Mouse (Mus musculus) liver, embryonic 11.5 days (tissue): ENCODE results near the gene Scml4. TPM values are rescaled to one million over a fixed set of nuclear protein-coding genes. Genes with fewer than 3 reads are reported as not detected.
A peak's percentile ranks its signal among the peaks of the same experiment; 100 is the strongest.

ENCODE experiments used
- ATAC-seq: fragments of 200-750 bp; cut with Nextera tagmentation; replicated peaks from 2 replicates; pipeline ENCODE4 v1.8.0; 2017; ENCODE audit warnings: moderate number of reproducible peaks, mild to moderate bottlenecking, moderate TSS enrichment, moderate library complexity; ENCODE audit not compliant: low FRiP score
- DNase-seq: peaks from one replicate; pipeline ENCODE4 v3.0.0-alpha.2; 2017; ENCODE audit warnings: low spot score
- H3K27ac ChIP-seq: fragments of 300-500 bp; sonication (generic); 2 replicates; pipeline ENCODE4 v1.5.1; 2014; ENCODE audit warnings: mild to moderate bottlenecking, low read depth, low read length, control low read depth
- H3K27me3 ChIP-seq: fragments of 300-500 bp; sonication (generic); replicated peaks from 2 replicates; pipeline ENCODE4 v1.6.1; 2014; ENCODE audit warnings: low read length, mixed read lengths; ENCODE audit not compliant: control insufficient read depth, insufficient read depth
- H3K36me3 ChIP-seq: fragments of 300-500 bp; sonication (generic); 2 replicates; pipeline ENCODE4 v1.6.1; 2014; ENCODE audit warnings: mild to moderate bottlenecking, low read length, moderate library complexity, mixed read lengths; ENCODE audit not compliant: control insufficient read depth, insufficient read depth
- H3K4me1 ChIP-seq: fragments of 300-500 bp; sonication (generic); replicated peaks from 2 replicates; pipeline ENCODE4 v1.6.1; 2014; ENCODE audit warnings: low read length, mixed read lengths; ENCODE audit not compliant: control insufficient read depth, insufficient read depth
- H3K4me2 ChIP-seq: fragments of 300-500 bp; sonication (generic); 2 replicates; pipeline ENCODE4 v1.6.1; 2014; ENCODE audit warnings: mild to moderate bottlenecking, control low read depth, moderate library complexity
- H3K4me3 ChIP-seq: fragments of 300-500 bp; sonication (generic); 2 replicates; pipeline ENCODE4 v1.5.1; 2014; ENCODE audit warnings: low read depth, low read length, control low read depth
- H3K9ac ChIP-seq: fragments of 300-500 bp; sonication (generic); 2 replicates; pipeline ENCODE4 v1.6.1; 2014; ENCODE audit warnings: low read depth, low read length, control low read depth
- H3K9me3 ChIP-seq: fragments of 300-500 bp; sonication (generic); 2 replicates; pipeline ENCODE4 v1.6.1; 2016; ENCODE audit warnings: low read length, inconsistent platforms, mixed read lengths; ENCODE audit not compliant: control insufficient read depth
- WGBS: fragments of 180-500 bp; shearing (Covaris S2); extraction: QIAGEN DNeasy Blood & Tissue Kit; methylation state at CpG from one replicate; pipeline ENCODE4 v1.1.7; 2014; 5-methylcytosine and 5-hydroxymethylcytosine counted together
- polyA plus RNA-seq: library from polyadenylated mRNA; unstranded; fragments of >200 nt; fragmentation: Nextera tagmentation; extraction: Ambion mirVana; gene quantifications from 2 replicates; pipeline ENCODE4 v1.2.1, GENCODE M21; 2014

Scml4 gene
- polyA plus RNA-seq, 1 experiment from 2014 or later, result 0.40 TPM

GRCm38 (mm10) chr10:42988627-42989026 lies 128.5 kb downstream of the Scml4 start:
- Histone ChIP-seq H3K4me2 (no peak overlapping the region), H3K4me1 (no peaks in the 10 kb centered on the region), H3K9ac (no peak overlapping the region), H3K27ac (no peak overlapping the region), H3K4me3 (no peak overlapping the region), H3K9me3 (no peaks in the 10 kb centered on the region), H3K36me3 (no peaks in the 10 kb centered on the region), H3K27me3 (peaks cover 9% of the 10 kb centered on the region; the same call in 1 of the 2 replicates)
- DNase-seq (no peak), ATAC-seq (no peak)
- WGBS, result 52% methylated on average over 15 of the region's 15 CpGs

GRCm38 (mm10) chr10:42989910-42990309 lies 129.7 kb downstream of the Scml4 start:
- no peak overlapping the region for H3K4me3 ChIP-seq
- 0 out of 2 replicates have a peak, but pooled peaks cover 5% of the 10 kb centered on the region for H3K4me1 ChIP-seq
- no peaks in the 10 kb centered on the region for H3K9me3 ChIP-seq
- no peak overlapping the region for H3K27ac ChIP-seq
- H3K36me3 ChIP-seq, result no peaks in the 10 kb centered on the region
- H3K27me3 ChIP-seq, result peaks cover 16% of the 10 kb centered on the region
- ATAC-seq, result no peak
- no peak overlapping the region for H3K9ac ChIP-seq
- H3K4me2 ChIP-seq, result no peak overlapping the region
- DNase-seq, result peak; percentile 65
- WGBS, result 25% methylated on average over 6 of the region's 6 CpGs

- Histone ChIP-seq H3K9me3 (no peaks in the 10 kb centered on the region), H3K27me3 (peaks cover 21% of the 10 kb centered on the region), H3K36me3 (no peaks in the 10 kb centered on the region), H3K27ac (no peak overlapping the region), H3K4me3 (no peak overlapping the region), H3K9ac (no peak overlapping the region), H3K4me1 (0 out of 2 replicates have a peak, but pooled peaks cover 5% of the 10 kb centered on the region), H3K4me2 (no peak overlapping the region)
- no peak for DNase-seq
- 69% methylated on average over 9 of the region's 9 CpGs for WGBS
- no peak for ATAC-seq
Measured at GRCm38 (mm10) chr10:42991018-42991417, 130.8 kb downstream of the Scml4 start.

- ATAC-seq, result no peak
- H3K36me3 ChIP-seq, result no peaks in the 10 kb centered on the region
- peaks cover 18% of the 10 kb centered on the region for H3K27me3 ChIP-seq
- no peak for DNase-seq
- H3K4me1 ChIP-seq, result 0 out of 2 replicates have a peak, but pooled peaks cover 5% of the 10 kb centered on the region
- WGBS, result 27% methylated on average over 13 of the region's 13 CpGs
- H3K27ac ChIP-seq, result no peak overlapping the region
- no peak overlapping the region for H3K9ac ChIP-seq
- H3K4me2 ChIP-seq, result peak overlapping the region; percentile 22; the same call in 1 of the 2 replicates
- no peaks in the 10 kb centered on the region for H3K9me3 ChIP-seq
- H3K4me3 ChIP-seq, result no peak overlapping the region
Measured at GRCm38 (mm10) chr10:42994331-42994782, 134.2 kb downstream of the Scml4 start.

GRCm38 (mm10) chr10:42995484-42995895 lies 135.3 kb downstream of the Scml4 start:
- 36% methylated on average over 13 of the region's 13 CpGs for WGBS
- ATAC-seq (no peak), DNase-seq (no peak)

GRCm38 (mm10) chr10:42997278-42997677 lies 137.1 kb downstream of the Scml4 start:
- 70% methylated on average over 2 of the region's 2 CpGs for WGBS
- no peak overlapping the region for H3K4me3 ChIP-seq
- no peaks in the 10 kb centered on the region for H3K36me3 ChIP-seq
- H3K27me3 ChIP-seq, result peaks cover 19% of the 10 kb centered on the region
- H3K9ac ChIP-seq, result no peak overlapping the region
- no peaks in the 10 kb centered on the region for H3K9me3 ChIP-seq
- DNase-seq, result no peak
- 0 out of 2 replicates have a peak, but pooled peaks cover 5% of the 10 kb centered on the region for H3K4me1 ChIP-seq
- H3K27ac ChIP-seq, result no peak overlapping the region
- ATAC-seq, result no peak
- no peak overlapping the region for H3K4me2 ChIP-seq

More at GRCm38 (mm10) chr10:42995484-42995895, 135.3 kb downstream of the Scml4 start:
- Histone ChIP-seq H3K27ac (no peak overlapping the region), H3K9ac (no peak overlapping the region), H3K4me3 (no peak overlapping the region), H3K9me3 (no peaks in the 10 kb centered on the region), H3K36me3 (no peaks in the 10 kb centered on the region), H3K4me1 (0 out of 2 replicates have a peak, but pooled peaks cover 5% of the 10 kb centered on the region), H3K4me2 (no peak overlapping the region), H3K27me3 (peaks cover 18% of the 10 kb centered on the region)

GRCm38 (mm10) chr10:42999324-42999723 lies 139.2 kb downstream of the Scml4 start:
- ATAC-seq (no peak), DNase-seq (no peak)
- Histone ChIP-seq H3K9ac (no peak overlapping the region), H3K36me3 (no peaks in the 10 kb centered on the region), H3K9me3 (no peaks in the 10 kb centered on the region), H3K27me3 (peaks cover 13% of the 10 kb centered on the region), H3K4me1 (0 out of 2 replicates have a peak, but pooled peaks cover 2% of the 10 kb centered on the region), H3K27ac (no peak overlapping the region), H3K4me2 (no peak overlapping the region), H3K4me3 (no peak overlapping the region)
- WGBS, result 85% methylated on average over 10 of the region's 10 CpGs

- no peak for DNase-seq
- 73% methylated on average over 3 of the region's 3 CpGs for WGBS
- H3K27ac ChIP-seq, result no peak overlapping the region
Measured at GRCm38 (mm10) chr10:43001433-43001832, 141.3 kb downstream of the Scml4 start.

GRCm38 (mm10) chr10:43002066-43002678 lies 142.0 kb downstream of the Scml4 start:
- no peak overlapping the region for H3K27ac ChIP-seq
- H3K27me3 ChIP-seq, result peaks cover 9% of the 10 kb centered on the region; the same call in 1 of the 2 replicates
- H3K4me2 ChIP-seq, result peak overlapping the region; percentile 72
- no peaks in the 10 kb centered on the region for H3K36me3 ChIP-seq
- no peaks in the 10 kb centered on the region for H3K4me1 ChIP-seq
- 16% methylated on average over 13 of the region's 13 CpGs for WGBS
- H3K9ac ChIP-seq, result no peak overlapping the region
- no peaks in the 10 kb centered on the region for H3K9me3 ChIP-seq
- no peak for ATAC-seq
- DNase-seq, result no peak
- peak overlapping the region; percentile 45 for H3K4me3 ChIP-seq

More at GRCm38 (mm10) chr10:43001433-43001832, 141.3 kb downstream of the Scml4 start:
- H3K4me2 ChIP-seq, result no peak overlapping the region
- ATAC-seq, result no peak
- no peak overlapping the region for H3K4me3 ChIP-seq
- H3K36me3 ChIP-seq, result no peaks in the 10 kb centered on the region
- H3K9ac ChIP-seq, result no peak overlapping the region
- no peaks in the 10 kb centered on the region for H3K9me3 ChIP-seq
- no peaks in the 10 kb centered on the region for H3K4me1 ChIP-seq
- H3K27me3 ChIP-seq, result peaks cover 9% of the 10 kb centered on the region; the same call in 1 of the 2 replicates
